Mouse (Mus musculus) CH12.LX (cell line): ENCODE measurements around the gene Ugt1a5.

Experiments used
- BHLHE40 ChIP-seq: IDR thresholded peaks from 2 replicates; pipeline ENCODE4 v1.6.1; 2011; ENCODE audit warnings: mild to moderate bottlenecking, low read depth, low read length, improper control_type of control experiment
- CTCF ChIP-seq, 2 experiments: IDR thresholded peaks in 1 of 2; conservative IDR thresholded peaks in 1 of 2; 2 replicates each; pipeline ENCODE4 v1.5.1; 2011 to 2012; ENCODE audit warnings: low read depth in 2 of 2, low read length in 2 of 2, improper control_type of control experiment in 1 of 2, inconsistent platforms in 1 of 2, mild to moderate bottlenecking in 1 of 2, moderate library complexity in 1 of 2
- E2F4 ChIP-seq: IDR thresholded peaks from 2 replicates; pipeline ENCODE4 v1.6.1; 2011; ENCODE audit warnings: low read depth, low read length, improper control_type of control experiment; ENCODE audit not compliant: insufficient replicate concordance
- EP300 ChIP-seq: IDR thresholded peaks from 2 replicates; pipeline ENCODE4 v1.6.1; 2011; ENCODE audit warnings: low read length, improper control_type of control experiment
- ETS1 ChIP-seq: conservative IDR thresholded peaks from 2 replicates; pipeline ENCODE4 v1.6.1; 2012; ENCODE audit warnings: low read depth, mild to moderate bottlenecking, inconsistent platforms, low read length, improper control_type of control experiment, moderate library complexity
- MAX ChIP-seq: IDR thresholded peaks from 2 replicates; pipeline ENCODE4 v1.6.1; 2011; ENCODE audit warnings: low read length, improper control_type of control experiment
- POLR2A ChIP-seq: IDR thresholded peaks from 2 replicates; pipeline ENCODE4 v1.6.1; 2011; ENCODE audit warnings: low read depth, mild to moderate bottlenecking, improper control_type of control experiment, low read length
- ZC3H11A ChIP-seq: IDR thresholded peaks from 2 replicates; pipeline ENCODE4 v1.6.1; 2012; ENCODE audit warnings: low read depth, mild to moderate bottlenecking, inconsistent platforms, low read length, improper control_type of control experiment

GRCm38 (mm10) chr1:88262961-88263360, 97.1 kb downstream of the Ugt1a5 start:
- no peak for TF ChIP-seq E2F4
- no peak for TF ChIP-seq CTCF (conservative IDR thresholded peaks at IDR 0.05 in 1 of 2, IDR thresholded peaks at IDR 0.05 in 1 of 2; ENCODE audit: low read depth in 2 of 2, low read length in 2 of 2)
- TF ChIP-seq POLR2A, result no peak
- TF ChIP-seq ETS1, result no peak
- TF ChIP-seq EP300, result no peak
- TF ChIP-seq BHLHE40, result no peak
- no peak for TF ChIP-seq MAX
- no peak for TF ChIP-seq ZC3H11A
